Mouse (Mus musculus) frontal cortex, adult (tissue): ENCODE data around the gene Prrc2a.
A peak's percentile ranks its signal among the peaks of the same experiment; 100 is the strongest.

Source experiments
- ATAC-seq: cut with Nextera tagmentation; 2 replicates; pipeline ENCODE4 v1.9.2; 2017; ENCODE audit warnings: mild to moderate bottlenecking, moderate library complexity, mixed read lengths; ENCODE audit not compliant: low TSS enrichment

Prrc2a gene

GRCm38 (mm10) chr17:35163326-35164081, 1.2 kb downstream of the Prrc2a start:
- ATAC-seq = no peak

GRCm38 (mm10) chr17:35162730-35163129, 2.0 kb downstream of the Prrc2a start:
- no peak for ATAC-seq

- ATAC-seq = no peak
These were observed 2.6 kb downstream of the Prrc2a start for GRCm38 (mm10) chr17:35162121-35162520.

- no peak for ATAC-seq
These were observed 3.3 kb downstream of the Prrc2a start for GRCm38 (mm10) chr17:35161421-35161820.

- ATAC-seq = no peak
These were observed 5.1 kb downstream of the Prrc2a start for GRCm38 (mm10) chr17:35159638-35160037.

- ATAC-seq = no peak
These were observed 5.7 kb downstream of the Prrc2a start for GRCm38 (mm10) chr17:35158850-35159593.

- no peak for ATAC-seq
These were observed 7.0 kb downstream of the Prrc2a start for GRCm38 (mm10) chr17:35157661-35158175.

- no peak for ATAC-seq
These were observed 7.4 kb downstream of the Prrc2a start for GRCm38 (mm10) chr17:35157254-35157653.

- no peak for ATAC-seq
These were observed 8.1 kb downstream of the Prrc2a start for GRCm38 (mm10) chr17:35156461-35157200.

GRCm38 (mm10) chr17:35155451-35155850, 9.2 kb downstream of the Prrc2a start:
- no peak for ATAC-seq

- ATAC-seq = no peak
These were observed 10.1 kb downstream of the Prrc2a start for GRCm38 (mm10) chr17:35154616-35155015.

- no peak for ATAC-seq
These were observed 10.8 kb downstream of the Prrc2a start for GRCm38 (mm10) chr17:35153931-35154330.

GRCm38 (mm10) chr17:35153077-35153476, 11.6 kb downstream of the Prrc2a start:
- no peak for ATAC-seq

GRCm38 (mm10) chr17:35152121-35152520, 12.6 kb downstream of the Prrc2a start:
- ATAC-seq = no peak

GRCm38 (mm10) chr17:35147922-35148639, 16.6 kb downstream of the Prrc2a start:
- ATAC-seq = peak; percentile 38; the same call in 1 of the 2 replicates

GRCm38 (mm10) chr17:35147348-35147747, 17.3 kb downstream of the Prrc2a start:
- no peak for ATAC-seq

- no peak for ATAC-seq
These were observed 18.6 kb downstream of the Prrc2a start for GRCm38 (mm10) chr17:35146139-35146538.

- ATAC-seq = no peak
These were observed 22.7 kb downstream of the Prrc2a start for GRCm38 (mm10) chr17:35141971-35142370.

- no peak for ATAC-seq
These were observed 24.2 kb downstream of the Prrc2a start for GRCm38 (mm10) chr17:35140490-35140996.

- no peak for ATAC-seq
These were observed 25.4 kb downstream of the Prrc2a start for GRCm38 (mm10) chr17:35139269-35139668.

- ATAC-seq = peak; percentile 58
These were observed 28.9 kb downstream of the Prrc2a start for GRCm38 (mm10) chr17:35135591-35136320.
